Mouse (Mus musculus): ENCODE measurements around the gene Fam122c. TPM values are rescaled to one million over a fixed set of nuclear protein-coding genes. Genes with fewer than 3 reads are reported as not detected.

The Fam122c gene
- polyA plus RNA-seq, 1 experiment: 54.2 TPM

GRCm38 (mm10) chrX:53320564-53320963 is 47.3 kb downstream of the Fam122c start:
- Histone ChIP-seq H3K4me1 (ENCODE audit: control insufficient read depth, insufficient read depth, low read length) (peaks cover 3% of the 10 kb centered on the region), H3K36me3 (ENCODE audit: control insufficient read depth, insufficient read depth, low read length) (no peaks in the 10 kb centered on the region), H3K27me3 (ENCODE audit: control insufficient read depth, insufficient read depth, low read length) (no peaks in the 10 kb centered on the region), H3K4me3 (ENCODE audit: control insufficient read depth, low read depth, low read length) (no peak overlapping the region), H3K27ac (ENCODE audit: control insufficient read depth, insufficient read depth, low read depth, low read length) (no peak overlapping the region)
- TF ChIP-seq POLR2A (IDR thresholded peaks at IDR 0.05; ENCODE audit: control insufficient read depth, low read depth, low read length) (no peak), CTCF (IDR thresholded peaks at IDR 0.05; ENCODE audit: control insufficient read depth, insufficient read depth, insufficient replicate concordance, low read depth, low read length) (no peak)

DNA sequence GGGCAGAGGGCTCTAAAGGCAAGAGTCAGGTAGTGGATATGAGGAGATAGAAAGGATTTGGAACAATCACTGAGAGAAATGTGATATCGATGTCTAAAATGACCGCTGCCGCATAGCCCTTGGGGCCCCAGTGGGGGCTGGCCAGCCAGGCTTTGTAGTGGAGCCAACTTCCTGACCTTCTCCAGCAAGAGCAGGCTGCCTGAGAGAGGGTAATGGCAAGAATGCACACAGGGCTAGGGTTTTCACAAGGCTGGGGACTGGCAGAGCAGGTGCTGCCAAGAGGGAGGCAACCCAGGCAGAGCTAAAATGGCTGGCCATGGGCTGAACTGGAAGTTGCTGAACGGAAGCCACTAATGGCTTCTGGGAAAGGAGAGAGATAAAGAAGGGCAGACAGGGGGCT is 47.9 kb downstream of the Fam122c start:
- Histone ChIP-seq H3K27ac (ENCODE audit: control insufficient read depth, insufficient read depth, low read depth, low read length) (no peak overlapping the region), H3K36me3 (ENCODE audit: control insufficient read depth, insufficient read depth, low read length) (no peaks in the 10 kb centered on the region), H3K4me1 (ENCODE audit: control insufficient read depth, insufficient read depth, low read length) (peaks cover 3% of the 10 kb centered on the region), H3K27me3 (ENCODE audit: control insufficient read depth, insufficient read depth, low read length) (no peaks in the 10 kb centered on the region), H3K4me3 (ENCODE audit: control insufficient read depth, low read depth, low read length) (no peak overlapping the region)
- TF ChIP-seq POLR2A (IDR thresholded peaks at IDR 0.05; ENCODE audit: control insufficient read depth, low read depth, low read length): no peak
- no peak for TF ChIP-seq CTCF (IDR thresholded peaks at IDR 0.05; ENCODE audit: control insufficient read depth, insufficient read depth, insufficient replicate concordance, low read depth, low read length)

DNA sequence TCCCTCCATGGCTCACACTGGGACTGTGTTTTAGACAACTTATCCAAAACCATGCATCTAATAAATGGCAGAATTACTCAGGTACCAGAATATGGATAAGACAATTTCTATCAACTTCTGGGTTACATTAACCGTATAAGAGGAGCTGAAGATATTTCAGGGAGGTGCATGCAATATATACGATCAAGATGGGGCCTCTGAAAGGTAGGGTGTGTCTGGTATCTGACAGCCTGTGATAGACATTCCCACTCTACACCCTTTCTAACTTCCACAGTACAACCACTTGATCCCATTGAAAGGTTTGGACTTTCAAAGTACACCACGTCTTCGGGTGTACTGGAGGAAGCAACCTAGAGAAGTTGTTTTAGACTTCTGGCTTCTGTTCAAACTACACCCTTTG is 57.2 kb downstream of the Fam122c start:
- no peak for TF ChIP-seq POLR2A (IDR thresholded peaks at IDR 0.05; ENCODE audit: control insufficient read depth, low read depth, low read length)
- no peak for TF ChIP-seq CTCF (IDR thresholded peaks at IDR 0.05; ENCODE audit: control insufficient read depth, insufficient read depth, insufficient replicate concordance, low read depth, low read length)
- Histone ChIP-seq H3K36me3 (ENCODE audit: control insufficient read depth, insufficient read depth, low read length) (no peaks in the 10 kb centered on the region), H3K4me3 (ENCODE audit: control insufficient read depth, low read depth, low read length) (no peak overlapping the region), H3K4me1 (ENCODE audit: control insufficient read depth, insufficient read depth, low read length) (no peaks in the 10 kb centered on the region), H3K27ac (ENCODE audit: control insufficient read depth, insufficient read depth, low read depth, low read length) (no peak overlapping the region), H3K27me3 (ENCODE audit: control insufficient read depth, insufficient read depth, low read length) (no peaks in the 10 kb centered on the region)

DNA sequence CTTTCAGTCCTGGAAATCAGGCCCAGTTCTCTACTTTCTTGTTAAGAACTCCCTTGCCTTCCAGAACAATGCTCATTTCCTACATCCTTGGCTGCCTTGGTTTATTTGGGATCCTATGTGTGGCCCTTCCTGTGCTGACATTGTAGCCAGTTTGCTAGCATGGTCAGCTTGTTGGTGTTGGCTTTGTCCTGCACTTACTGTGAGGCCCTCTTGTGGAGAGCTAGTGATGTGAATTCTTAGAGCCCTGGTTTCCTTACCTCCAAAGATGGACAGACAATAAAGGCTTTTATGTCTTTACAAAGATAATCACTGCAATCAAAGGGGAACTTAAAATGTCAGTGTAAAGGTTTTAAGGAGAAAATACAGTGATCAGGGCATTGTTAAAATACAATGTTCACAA is 64.1 kb downstream of the Fam122c start:
- no peaks in the 10 kb centered on the region for H3K27me3 ChIP-seq (ENCODE audit: control insufficient read depth, insufficient read depth, low read length)
- no peak overlapping the region for H3K27ac ChIP-seq (ENCODE audit: control insufficient read depth, insufficient read depth, low read depth, low read length)
- no peak for TF ChIP-seq CTCF (IDR thresholded peaks at IDR 0.05; ENCODE audit: control insufficient read depth, insufficient read depth, insufficient replicate concordance, low read depth, low read length)
- no peak for TF ChIP-seq POLR2A (IDR thresholded peaks at IDR 0.05; ENCODE audit: control insufficient read depth, low read depth, low read length)
- no peaks in the 10 kb centered on the region for H3K4me1 ChIP-seq (ENCODE audit: control insufficient read depth, insufficient read depth, low read length)
- no peak overlapping the region for H3K4me3 ChIP-seq (ENCODE audit: control insufficient read depth, low read depth, low read length)
- no peaks in the 10 kb centered on the region for H3K36me3 ChIP-seq (ENCODE audit: control insufficient read depth, insufficient read depth, low read length)

DNA sequence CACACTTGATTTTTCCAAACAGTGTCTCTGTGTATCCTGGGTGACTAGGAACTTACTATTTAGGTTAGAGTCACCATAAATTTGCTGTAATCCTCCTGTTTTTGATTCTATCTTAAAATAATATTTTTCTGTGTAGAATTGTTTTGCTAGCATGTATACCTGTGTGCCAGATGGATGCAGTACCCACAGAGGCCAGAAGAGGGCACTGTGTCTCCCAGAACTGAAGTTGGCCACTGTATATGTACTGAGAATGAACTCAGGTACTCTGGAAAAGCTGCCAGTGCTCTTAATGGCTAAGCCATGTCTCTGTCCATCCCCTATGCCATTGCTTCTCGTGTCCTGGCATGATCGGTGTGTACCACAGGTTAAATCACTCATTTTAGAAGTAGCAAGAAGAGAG is 68.3 kb downstream of the Fam122c start:
- H3K4me1 ChIP-seq (ENCODE audit: control insufficient read depth, insufficient read depth, low read length): no peaks in the 10 kb centered on the region
- no peak overlapping the region for H3K27ac ChIP-seq (ENCODE audit: control insufficient read depth, insufficient read depth, low read depth, low read length)
- H3K27me3 ChIP-seq (ENCODE audit: control insufficient read depth, insufficient read depth, low read length): no peaks in the 10 kb centered on the region
- peak; percentile 30; the same call in 1 of the 2 replicates for TF ChIP-seq CTCF (IDR thresholded peaks at IDR 0.05; ENCODE audit: control insufficient read depth, insufficient read depth, insufficient replicate concordance, low read depth, low read length)
- TF ChIP-seq POLR2A (IDR thresholded peaks at IDR 0.05; ENCODE audit: control insufficient read depth, low read depth, low read length): no peak
- H3K36me3 ChIP-seq (ENCODE audit: control insufficient read depth, insufficient read depth, low read length): no peaks in the 10 kb centered on the region
- no peak overlapping the region for H3K4me3 ChIP-seq (ENCODE audit: control insufficient read depth, low read depth, low read length)

DNA sequence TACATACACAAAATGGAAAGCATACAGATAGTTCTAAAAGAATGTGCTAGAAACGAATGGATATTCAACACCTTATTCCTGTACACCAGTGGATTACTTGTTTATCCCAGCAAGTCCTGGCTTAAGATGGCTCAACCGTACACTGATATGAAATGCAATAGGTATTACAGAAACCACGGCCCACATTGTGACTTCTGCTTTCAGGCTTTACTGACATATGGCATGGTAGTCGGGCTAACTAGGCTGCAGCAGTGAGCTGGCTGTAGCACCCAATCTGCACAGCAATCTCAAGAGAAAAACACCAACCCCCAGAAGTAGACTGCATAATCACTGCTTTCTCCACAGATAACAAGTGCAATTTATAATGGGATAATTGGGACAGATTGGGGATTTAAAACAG is 75.2 kb downstream of the Fam122c start:
- no peak overlapping the region for H3K27ac ChIP-seq (ENCODE audit: control insufficient read depth, insufficient read depth, low read depth, low read length)
- H3K27me3 ChIP-seq (ENCODE audit: control insufficient read depth, insufficient read depth, low read length): no peaks in the 10 kb centered on the region
- no peaks in the 10 kb centered on the region for H3K36me3 ChIP-seq (ENCODE audit: control insufficient read depth, insufficient read depth, low read length)
- H3K4me3 ChIP-seq (ENCODE audit: control insufficient read depth, low read depth, low read length): no peak overlapping the region
- H3K4me1 ChIP-seq (ENCODE audit: control insufficient read depth, insufficient read depth, low read length): no peaks in the 10 kb centered on the region
- TF ChIP-seq CTCF (IDR thresholded peaks at IDR 0.05; ENCODE audit: control insufficient read depth, insufficient read depth, insufficient replicate concordance, low read depth, low read length) (no peak), POLR2A (IDR thresholded peaks at IDR 0.05; ENCODE audit: control insufficient read depth, low read depth, low read length) (no peak)

DNA sequence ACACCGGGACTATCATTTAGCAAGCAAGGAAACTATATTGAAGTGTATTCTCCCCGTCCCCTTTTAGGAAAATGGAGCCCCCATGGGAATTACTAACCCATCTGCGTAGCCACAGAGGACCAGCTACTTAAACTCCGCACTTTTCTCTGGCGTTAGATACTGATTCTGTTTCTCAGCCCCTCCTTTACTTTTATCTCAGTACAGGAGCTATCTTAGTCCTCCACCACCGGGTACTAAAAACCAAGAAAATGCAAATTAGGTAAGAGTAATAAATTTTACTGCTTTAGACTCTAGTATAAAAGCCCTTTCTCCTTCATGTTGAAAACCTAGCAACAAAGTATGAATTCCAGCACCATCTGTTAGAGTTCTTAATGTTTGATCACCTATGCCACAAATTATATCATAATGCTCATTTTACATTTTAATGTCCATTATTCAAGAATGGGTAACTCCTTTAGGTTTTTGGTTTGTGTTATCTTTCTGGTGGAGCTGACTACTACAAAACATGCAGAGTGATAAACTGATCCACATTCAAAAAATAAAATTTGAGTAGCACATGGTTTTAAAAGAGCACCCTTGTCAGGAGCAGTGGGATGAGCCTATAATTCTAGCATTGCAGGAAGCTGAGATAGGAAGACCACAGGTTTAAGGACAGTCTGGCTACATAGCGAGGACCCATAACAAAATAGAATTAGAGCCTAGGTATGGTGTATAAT is 91.6 kb downstream of the Fam122c start:
- TF ChIP-seq POLR2A (IDR thresholded peaks at IDR 0.05; ENCODE audit: control insufficient read depth, low read depth, low read length) (no peak), CTCF (IDR thresholded peaks at IDR 0.05; ENCODE audit: control insufficient read depth, insufficient read depth, insufficient replicate concordance, low read depth, low read length) (no peak)
- peaks cover 4% of the 10 kb centered on the region; the same call in 1 of the 2 replicates for H3K4me1 ChIP-seq (ENCODE audit: control insufficient read depth, insufficient read depth, low read length)
- H3K4me3 ChIP-seq (ENCODE audit: control insufficient read depth, low read depth, low read length): no peak overlapping the region
- H3K27me3 ChIP-seq (ENCODE audit: control insufficient read depth, insufficient read depth, low read length): no peaks in the 10 kb centered on the region
- H3K27ac ChIP-seq (ENCODE audit: control insufficient read depth, insufficient read depth, low read depth, low read length): no peak overlapping the region
- no peaks in the 10 kb centered on the region for H3K36me3 ChIP-seq (ENCODE audit: control insufficient read depth, insufficient read depth, low read length)
